Mouse (Mus musculus) right cerebral cortex, postnatal 36 days (tissue): ENCODE measurements around the gene Fktn.
"Not testable (repeated sequence)": the region's sequence is repeated elsewhere in the genome, so short reads cannot be mapped to it uniquely, and the experiment has no call there.

Source experiments
- DNase-seq, 2 experiments: peaks; one replicate each; pipeline ENCODE4 v3.0.0; 2022; ENCODE audit warnings: low spot score in 2 of 2, mixed read lengths in 1 of 2

Gene Fktn

DNA sequence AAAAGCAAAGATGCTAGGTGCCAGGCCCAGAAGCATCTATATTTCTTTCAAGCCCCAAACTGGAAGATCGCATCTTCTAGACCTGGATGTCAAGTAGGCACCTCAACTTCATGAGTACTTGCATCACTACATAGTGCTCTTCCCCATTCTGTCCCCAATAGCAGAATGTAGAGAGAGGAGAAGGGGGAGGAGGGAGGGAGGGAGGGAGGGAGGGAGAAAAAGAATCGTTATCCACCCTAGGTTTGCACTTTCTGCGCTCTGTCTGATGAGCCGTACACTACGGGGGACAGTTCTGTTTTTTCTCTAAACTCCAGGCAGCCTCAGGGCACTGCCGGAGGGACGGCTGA is at the start of gene Fktn:
Gene Fktn, plus strand, starts transcription at position 295 of the 347 bp plus-strand sequence.
- DNase-seq, result no peak

DNA sequence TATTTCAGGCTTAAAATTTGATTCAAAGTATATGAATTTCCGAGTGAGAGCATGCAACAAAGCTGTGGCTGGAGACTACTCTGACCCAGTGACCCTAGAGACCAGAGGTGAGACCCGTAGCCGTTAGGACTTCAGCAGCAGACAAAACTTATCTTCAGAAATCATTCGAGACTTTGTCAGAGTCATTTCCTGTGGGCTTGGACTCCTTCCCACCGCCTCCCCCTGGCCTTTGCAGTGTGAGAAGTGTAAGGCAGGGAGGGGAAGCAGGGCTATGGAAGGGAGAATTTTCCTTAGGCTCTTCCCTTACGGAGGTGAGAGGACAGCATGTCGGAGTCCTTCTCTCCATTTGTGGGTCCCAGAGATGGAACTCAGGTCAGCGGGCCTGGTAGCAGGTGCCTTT is 31.7 kb upstream of the Fktn start:
- DNase-seq, result no peak

DNA sequence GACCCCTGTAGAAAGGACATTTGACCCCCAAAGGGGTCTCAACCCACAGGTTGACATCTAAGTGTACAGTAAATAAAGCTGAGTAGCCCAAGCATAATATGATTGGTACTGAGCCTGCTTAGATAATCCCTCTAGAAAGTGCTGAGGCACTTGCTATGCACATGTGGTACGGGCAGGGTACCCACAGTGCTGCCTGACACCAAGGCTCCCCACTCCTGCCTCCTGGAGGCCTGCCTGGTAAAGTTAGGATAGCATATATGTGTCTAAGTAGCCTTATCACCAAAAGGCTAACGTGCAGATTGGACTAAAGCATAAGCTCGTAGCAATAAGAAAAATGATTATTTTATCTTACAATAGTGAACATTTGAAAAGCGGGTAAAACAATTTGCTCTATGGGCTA is 24.8 kb upstream of the Fktn start:
- no peak for DNase-seq

DNA sequence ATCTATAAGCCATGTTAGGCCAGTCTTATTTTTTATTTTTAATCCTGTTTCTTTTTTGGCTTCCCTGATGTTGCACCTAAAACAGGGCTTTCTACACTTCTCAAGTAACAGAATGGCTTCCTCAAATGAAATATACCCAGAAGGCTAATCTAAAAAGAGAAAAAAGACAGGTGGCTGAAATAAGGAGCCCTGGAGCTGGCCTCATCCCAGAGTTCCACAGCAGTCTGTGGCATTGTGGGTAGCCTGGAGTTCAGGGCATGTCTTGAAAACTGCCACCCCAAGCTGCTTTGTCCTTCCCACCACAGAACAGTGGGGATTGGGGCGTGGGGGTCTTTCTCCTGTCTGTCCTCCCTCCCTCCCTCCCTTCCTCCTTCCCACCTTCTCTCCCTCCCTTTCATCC is 22.4 kb upstream of the Fktn start:
- DNase-seq, result no peak

DNA sequence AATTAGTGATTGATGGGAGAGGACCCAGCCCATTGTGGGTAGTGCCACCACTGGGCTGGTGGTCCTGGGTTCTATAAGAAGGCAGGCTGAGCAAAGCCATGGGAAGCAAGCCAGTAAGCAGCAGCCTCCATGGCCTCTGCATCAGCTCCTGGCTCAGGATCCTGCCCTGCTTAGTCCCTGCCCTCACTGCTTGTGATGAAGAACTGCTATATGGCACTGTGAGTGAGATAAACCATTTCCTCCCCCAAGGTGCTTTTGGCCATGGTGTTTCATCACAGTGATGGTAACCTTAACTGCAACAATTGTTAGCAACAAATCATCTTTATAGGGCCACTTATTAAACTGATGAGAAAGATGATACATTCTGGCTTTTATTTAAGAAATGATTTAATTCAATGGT is 4.6 kb upstream of the Fktn start:
- not testable (repeated sequence) for DNase-seq

DNA sequence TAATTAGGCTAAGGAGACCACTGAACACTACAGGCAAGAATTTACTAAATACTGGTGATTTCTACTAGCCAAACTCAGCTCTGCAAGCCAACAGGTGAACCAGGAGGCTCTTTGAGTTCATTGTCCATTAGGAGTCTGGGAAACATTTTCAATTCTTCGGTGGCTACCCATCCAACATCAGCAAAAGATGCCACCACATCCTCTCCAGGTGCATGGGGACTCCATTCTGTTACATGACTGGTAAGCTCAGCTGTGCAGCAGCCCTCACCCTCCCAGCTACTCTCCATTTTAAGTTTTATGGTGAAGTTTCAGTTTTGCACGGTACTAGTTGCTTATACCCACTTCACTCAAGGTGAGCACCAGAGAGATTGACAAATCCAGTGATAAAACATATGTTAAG is 3.8 kb upstream of the Fktn start:
- no peak for DNase-seq

DNA sequence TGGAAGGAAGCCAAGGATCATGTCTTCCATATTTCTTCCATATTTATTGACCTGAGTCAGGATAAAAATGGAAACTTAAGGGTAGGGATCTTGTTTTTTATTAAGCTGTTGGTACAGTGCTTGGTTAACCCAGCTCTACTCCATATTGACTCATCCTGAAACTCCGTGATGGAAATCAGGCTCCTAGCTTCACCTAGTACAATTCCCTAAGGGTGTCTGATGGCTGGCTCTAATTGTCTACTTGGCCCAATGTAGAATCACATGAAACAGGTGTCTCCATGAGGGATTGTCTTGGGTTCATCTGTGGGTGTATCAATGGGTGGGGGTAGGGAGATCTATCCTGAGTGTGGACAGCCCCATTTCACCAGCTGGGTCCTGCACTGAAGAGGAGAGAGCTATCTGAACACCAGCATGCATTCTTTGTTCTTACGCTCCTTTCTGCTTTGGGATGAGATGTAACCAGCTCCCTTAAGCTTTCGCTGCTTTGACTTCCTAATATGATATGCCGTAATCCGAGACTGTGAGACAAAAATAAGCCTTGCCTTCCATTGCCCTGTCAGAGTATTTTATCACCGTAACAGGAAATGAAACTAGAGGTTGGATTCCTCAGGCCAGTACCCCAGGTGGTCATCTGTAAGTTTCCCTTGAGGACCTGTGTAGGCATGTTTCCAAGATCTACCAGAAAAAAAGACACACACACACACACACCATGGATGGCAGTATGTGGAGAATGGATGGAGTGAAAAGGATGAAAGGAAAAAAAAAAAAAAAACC is 3.1 kb upstream of the Fktn start:
- no peak for DNase-seq

DNA sequence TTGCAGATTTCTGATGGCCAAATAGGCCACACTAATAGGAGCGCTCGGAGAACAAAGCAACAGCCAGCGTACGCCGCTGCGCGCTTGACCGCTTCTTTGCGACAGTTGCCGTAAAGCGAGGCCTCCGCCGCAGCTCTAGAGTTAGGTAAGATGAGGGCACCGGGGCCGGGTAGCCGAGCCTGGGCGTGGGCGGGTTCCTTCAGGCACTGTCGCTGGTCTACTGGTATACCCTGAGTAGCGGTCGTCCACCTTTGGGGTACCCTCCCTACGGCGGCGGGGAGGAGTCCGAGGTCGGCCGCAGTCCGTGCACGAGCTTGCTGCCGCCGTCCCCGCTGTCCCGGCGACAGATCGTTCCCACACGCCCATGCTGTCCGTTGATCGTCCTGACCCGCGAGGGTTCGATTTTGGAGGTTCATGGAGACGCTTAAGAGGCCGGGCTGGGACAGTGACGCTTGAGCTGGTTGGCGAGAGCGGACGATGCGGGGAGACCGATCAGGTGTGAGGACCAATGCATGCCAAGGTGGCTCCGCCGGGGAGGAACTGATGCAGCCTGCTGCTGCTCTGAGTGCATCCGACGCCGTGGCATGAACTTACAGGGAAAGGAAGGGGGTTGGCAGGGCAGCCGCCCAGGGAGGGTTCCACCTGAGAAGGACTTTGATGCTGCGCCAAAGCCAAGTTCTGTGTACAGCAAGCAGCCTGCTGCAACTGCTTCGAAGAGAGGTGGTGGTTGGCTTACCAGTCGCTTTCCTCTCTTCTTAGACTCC is 435 bp downstream of the Fktn start:
- DNase-seq, result peak; percentile 89

DNA sequence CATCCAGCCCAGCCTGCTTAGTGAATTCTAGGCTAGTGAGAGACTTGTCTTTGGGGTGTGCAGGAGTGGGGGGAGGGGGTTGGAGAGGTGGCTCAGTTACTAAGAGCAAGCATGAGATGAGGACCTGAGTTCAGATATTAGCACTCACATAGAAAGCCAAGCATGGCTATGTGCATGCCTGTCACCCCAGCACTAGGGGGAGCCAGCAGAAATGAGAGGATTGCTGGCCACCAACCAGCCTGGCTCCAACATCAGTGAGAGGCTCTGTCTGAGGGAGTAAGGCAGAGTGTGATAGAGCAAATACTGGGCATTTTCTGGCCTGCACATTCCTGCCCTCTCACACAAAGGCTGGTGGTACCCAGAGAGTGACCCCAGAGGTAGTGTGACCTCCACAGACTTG is 2.2 kb downstream of the Fktn start:
- no peak for DNase-seq

DNA sequence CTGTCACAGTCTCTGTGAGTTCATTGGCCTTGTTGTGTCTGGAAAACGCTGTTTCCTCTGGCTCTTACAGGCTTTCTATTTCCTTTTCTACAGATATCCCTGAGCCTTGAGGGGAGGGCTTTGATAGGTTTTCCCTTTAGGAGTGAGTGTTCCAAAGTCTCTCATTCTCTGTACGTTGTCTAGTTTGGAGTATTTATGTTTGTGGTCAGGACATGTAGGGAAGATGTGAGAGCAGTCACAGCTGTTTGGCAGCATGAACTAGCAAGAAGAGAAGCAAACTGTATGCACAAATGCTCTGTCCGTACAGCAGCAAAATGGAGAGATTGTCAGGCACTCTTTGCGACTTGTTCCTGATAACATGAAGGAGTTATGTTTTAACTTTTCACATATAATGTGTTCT is 3.7 kb downstream of the Fktn start:
- DNase-seq, result no peak

DNA sequence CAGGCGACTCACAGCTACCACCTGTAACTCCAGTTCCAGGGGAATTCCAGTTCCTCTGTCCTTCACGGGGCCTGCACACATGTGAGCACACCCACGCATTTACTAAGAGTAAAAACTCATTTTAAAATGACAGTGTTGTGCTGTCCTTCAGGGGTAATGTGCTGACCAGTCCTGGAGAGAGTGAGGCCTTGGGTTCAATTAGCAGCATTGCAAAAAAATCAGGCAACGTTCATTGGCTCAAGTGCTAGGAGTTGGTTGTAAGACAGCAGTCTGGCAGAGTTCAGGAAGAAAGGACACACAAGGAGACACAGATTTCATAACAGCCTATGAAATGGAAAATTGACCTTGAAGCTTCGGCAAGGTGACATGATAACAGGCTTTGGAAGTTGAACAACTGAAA is 4.5 kb downstream of the Fktn start:
- no peak for DNase-seq

DNA sequence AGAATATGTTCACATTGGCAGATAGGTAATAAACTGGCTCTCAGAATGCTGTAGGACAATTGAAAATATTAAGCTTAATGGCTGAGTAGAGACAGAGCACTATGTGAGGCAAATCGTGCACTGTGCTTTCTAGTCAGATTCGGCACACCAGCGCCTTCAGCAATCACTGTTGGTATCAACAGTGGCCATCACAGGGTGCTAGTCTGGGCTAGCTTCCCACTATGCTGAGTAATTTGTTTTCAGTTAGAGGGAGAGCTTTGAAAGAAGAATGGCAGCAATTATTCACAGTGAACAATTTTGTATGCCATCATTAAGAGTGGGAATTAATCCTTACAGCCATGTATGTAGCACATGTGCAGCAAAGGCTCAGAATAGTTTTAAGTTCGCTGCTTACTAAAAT is 8.7 kb downstream of the Fktn start:
- no peak for DNase-seq

DNA sequence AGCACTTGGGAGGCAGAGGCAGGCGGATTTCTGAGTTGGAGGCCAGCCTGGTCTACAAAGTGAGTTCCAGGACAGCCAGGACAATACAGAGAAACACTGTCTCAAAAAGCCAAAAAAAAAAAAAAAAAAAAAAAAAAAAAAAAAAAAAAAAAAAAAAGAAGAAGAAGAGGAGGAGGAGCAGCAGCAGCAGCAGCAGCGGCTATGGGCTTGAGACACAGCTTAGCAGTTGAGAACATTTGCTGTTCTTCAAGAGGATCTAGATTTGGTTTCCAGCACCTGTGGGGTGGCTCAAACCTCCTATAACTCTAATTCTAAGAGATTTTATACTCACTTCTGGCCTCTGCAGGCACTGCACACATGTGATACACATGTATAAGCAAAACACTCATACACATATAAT is 12.3 kb downstream of the Fktn start:
- not testable (repeated sequence) for DNase-seq

DNA sequence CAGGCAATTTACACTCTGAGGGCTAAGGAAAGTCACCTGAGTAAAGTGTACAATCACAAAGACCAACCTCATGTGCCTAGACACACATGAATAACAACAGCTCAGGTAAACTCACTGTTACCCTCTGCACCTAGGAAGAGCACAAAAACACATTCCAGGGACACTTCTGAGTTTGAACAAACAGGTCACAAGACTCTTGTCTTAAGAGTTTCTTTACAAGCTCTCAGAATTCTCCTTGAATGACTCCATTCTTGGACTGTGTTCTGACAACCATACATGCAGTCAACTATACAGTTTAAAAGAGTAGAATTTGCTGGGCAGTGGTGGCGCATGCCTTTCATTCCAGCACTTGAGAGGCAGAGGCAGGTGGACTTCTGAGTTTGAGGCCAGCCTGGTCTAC is 14.3 kb downstream of the Fktn start:
- DNase-seq, result no peak

DNA sequence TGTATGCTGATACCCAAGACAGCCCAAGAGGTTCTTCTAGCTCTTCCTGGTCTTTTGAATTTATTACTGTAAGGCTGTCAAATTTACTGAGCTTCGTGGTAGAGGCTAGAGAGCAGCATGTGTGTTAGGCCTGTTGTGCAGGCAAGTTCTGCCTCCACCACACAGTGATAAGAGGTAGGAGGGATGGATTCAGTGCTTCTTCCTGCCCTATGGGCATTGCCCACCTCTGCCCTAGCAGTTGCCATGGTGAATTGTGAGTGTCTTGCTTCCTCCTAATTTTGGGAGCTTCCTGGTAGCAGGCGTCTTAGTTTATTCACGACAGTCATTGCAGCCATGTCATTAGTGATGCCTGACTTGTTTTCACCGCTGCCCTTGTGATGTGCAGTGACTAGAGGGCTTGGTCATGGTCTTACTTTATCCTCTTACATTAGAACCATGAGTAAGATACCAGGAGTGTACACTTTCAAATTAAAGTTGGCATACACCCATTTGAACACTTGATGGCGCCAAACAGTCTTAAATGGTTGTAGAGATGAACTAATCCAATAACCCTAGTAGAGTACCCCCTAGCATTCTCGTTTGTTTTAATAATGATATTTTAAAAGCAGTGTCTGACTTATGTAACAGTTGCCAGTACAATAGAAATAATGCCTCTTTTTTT is 25.3 kb downstream of the Fktn start:
- DNase-seq, result peak in 1 of 2 experiments; percentile 25

DNA sequence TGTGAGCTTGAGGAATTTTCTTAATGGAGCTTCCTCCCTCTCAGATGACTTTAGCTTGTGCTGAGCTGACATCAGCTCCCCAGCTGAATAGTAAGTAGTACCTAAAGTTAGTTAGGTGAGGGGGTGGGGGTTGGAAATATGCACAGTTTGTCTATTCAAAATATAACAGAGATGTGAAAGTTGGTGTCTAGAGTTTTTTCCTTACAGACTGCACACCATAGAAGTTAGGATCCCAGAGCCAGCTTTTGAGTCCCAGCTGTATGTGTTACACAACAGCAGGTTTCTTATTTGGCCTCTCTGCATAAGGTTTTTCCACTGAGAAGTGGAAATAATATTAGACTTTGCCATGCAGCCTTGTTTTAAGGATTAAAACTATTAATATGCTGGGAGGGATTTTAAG is 36.0 kb downstream of the Fktn start:
- DNase-seq, result peak in 1 of 2 experiments; percentile 30

DNA sequence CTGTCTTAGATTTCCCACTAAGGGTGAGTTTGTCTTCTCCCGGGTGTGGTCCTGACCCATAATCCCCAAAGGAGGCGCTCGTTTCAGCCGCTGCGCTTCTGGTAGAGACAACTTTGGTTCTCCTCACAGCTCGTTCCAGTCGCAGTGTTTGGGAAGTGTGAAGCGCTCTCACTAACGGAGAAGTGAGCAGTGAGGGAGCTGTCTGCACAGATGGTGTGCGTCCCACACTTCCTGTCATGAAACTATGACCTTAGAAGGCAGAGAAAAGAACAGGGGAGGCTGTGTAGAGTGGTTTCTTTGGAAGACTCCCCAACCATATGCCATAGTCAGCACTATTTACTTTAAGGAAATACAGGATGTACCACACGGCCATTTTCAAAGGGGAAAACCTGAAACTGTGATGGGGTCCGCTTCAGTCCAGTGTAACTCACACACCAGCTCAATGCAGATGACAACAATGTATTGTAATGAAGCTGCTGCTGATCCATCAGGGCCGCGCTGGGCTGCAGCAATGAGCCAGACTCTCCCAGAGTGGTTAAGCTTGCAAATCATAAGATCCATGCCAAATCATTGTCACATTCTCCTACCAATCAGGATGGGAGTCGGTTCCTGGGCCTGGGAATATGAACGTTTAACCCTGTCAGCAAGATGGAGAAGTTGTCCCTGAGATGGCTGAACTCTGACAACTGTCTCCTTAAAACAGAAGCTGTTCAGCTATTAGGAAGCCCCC is 36.8 kb downstream of the Fktn start:
- DNase-seq, result peak; percentile 40 to 77

DNA sequence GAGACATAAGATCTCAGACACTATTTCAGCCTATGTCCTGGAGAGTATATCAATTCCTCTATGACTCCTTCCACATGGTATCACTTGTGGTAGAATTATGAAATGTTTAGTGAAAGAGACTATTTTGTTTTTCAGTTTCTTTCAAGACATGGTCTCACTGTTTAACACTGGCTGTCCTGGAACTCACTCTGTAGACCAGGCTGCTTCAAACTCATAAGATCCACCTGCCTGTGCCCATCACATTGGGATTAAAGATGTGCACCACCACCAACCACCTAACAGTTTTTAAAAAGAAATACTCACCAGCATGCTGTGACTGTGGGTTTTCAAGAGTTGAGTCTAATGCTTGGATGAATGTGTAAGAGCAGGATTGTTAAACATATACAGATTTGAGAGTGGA is 43.2 kb downstream of the Fktn start:
- no peak for DNase-seq

DNA sequence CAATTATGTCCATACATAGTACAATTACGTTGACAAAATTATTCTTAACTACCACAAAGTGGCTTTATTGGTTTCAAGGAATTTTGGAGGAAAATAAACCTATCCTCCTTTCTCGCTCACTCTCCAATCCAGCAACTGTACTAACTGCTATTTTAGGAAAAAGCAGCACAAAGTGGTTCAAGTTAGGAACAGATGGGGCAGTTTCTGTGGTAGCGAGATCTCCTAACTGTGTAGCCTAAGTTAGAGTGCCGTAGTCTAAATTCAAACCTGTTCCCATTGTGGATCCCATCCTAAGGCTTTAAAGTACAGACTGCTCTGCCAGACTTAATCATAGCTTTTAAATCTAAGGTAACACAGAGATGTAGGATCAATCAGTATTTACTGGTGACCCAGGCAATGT is 45.0 kb downstream of the Fktn start:
- peak in 1 of 2 experiments; percentile 36 for DNase-seq

DNA sequence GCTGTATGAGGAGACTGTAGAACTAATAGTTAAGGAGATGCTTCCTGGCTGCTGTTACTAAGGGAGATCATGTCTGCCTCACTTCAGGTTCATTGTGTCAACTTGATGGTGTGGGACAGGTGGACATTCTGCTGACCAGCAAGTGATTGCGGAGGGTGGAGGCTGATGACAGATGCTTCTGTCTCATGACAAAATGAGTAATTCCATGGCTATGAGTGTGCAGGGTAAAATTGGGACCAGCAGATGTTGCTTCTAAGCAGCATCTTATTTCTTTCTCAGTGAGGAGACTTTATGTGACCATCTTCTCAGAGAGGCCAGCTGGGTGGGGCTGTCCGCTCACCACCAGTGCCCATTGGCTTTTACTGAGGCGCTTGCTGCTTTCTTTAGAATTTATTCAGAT is 45.9 kb downstream of the Fktn start:
- DNase-seq, result peak in 1 of 2 experiments; percentile 23

DNA sequence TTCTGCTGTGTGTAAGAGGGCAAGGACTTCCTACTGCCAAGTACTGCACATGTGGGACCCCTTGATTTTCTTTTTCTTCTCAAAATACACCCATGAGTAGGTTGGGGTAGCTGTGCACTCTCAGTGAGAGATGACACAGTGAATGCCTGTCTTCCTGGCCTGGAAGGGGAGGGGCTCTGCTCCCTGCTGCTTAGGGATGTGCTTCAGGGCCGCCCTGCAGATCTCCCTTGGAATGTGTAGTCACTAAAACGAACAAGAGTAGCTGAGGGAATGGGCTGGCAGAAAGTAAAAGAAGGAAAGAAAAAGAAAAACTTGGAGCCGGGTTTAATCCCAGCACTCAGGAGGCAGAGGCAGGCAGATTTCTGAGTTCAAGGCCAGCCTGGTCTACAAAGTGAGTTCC is 48.7 kb downstream of the Fktn start:
- no peak for DNase-seq
